Mouse (Mus musculus) granulocyte monocyte progenitor cell, adult 5-6 weeks (primary cell): ENCODE measurements at regions not wholly inside any gene's neighbourhood (a gene's known extent, or its start where the extent isn't known, plus 50 kb on each side); places are given as distances from the start of the nearest gene placed in this dataset.

Source experiments
- ATAC-seq: replicated peaks from 2 replicates; pipeline ENCODE4 v1.8.0; 2016; ENCODE audit warnings: mild to moderate bottlenecking, moderate TSS enrichment, inconsistent platforms; ENCODE audit not compliant: poor library complexity, severe bottlenecking

GRCm38 (mm10) chr6:141015055-141015681 is 233.9 kb upstream of the Pde3a start:
- no peak for ATAC-seq

GRCm38 (mm10) chr6:141023501-141023900 is 225.6 kb upstream of the Pde3a start:
- no peak for ATAC-seq

- ATAC-seq: no peak
Measured at GRCm38 (mm10) chr6:141027353-141027752, 221.7 kb upstream of the Pde3a start.

GRCm38 (mm10) chr6:141027787-141028186 is 221.3 kb upstream of the Pde3a start:
- ATAC-seq: no peak

GRCm38 (mm10) chr6:141034824-141035223 is 214.2 kb upstream of the Pde3a start:
- no peak for ATAC-seq

GRCm38 (mm10) chr6:141041358-141041757 is 207.7 kb upstream of the Pde3a start:
- ATAC-seq: no peak

DNA sequence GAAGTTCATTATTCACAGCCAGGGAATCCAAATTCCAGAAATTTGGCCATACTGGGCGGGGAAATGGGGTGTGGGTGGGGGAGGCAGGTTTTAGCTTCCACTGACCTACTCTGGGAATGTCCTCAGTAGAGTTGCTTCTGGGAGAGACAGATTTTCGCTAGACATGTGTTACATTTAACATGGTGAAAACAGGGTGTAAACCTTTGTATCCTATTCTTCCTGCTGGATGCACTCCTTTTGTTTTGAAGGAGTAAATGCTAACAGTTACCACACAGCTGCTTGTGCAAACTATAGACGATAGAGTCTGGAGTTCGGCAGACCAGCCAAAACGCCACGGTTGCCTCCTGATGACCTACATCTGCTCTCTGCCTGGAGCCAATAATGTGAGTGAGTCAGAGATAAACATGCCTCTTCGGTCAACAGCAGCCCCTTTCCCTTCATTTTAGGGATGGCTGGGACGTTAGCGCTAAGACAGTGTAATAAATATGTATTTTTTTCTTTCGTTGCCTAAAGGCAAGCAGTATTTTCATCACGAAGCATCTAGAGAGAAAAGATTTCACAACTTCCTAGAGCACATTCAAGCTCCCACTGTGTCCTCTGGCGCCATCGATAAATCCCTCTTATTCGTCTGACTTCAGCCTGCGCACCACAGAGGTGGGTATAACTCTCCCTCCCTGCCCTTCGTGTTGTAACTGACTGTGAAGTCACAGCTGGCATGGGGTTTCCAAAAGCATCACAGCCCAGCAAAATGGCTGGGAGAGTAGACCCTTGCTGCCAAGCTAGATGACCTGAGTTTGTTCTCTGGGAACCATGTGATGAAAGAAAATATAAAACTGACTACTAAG is 207.1 kb upstream of the Pde3a start:
- no peak for ATAC-seq

- ATAC-seq: peak; percentile 91
Measured at GRCm38 (mm10) chr6:141048271-141048670, 200.8 kb upstream of the Pde3a start.

DNA sequence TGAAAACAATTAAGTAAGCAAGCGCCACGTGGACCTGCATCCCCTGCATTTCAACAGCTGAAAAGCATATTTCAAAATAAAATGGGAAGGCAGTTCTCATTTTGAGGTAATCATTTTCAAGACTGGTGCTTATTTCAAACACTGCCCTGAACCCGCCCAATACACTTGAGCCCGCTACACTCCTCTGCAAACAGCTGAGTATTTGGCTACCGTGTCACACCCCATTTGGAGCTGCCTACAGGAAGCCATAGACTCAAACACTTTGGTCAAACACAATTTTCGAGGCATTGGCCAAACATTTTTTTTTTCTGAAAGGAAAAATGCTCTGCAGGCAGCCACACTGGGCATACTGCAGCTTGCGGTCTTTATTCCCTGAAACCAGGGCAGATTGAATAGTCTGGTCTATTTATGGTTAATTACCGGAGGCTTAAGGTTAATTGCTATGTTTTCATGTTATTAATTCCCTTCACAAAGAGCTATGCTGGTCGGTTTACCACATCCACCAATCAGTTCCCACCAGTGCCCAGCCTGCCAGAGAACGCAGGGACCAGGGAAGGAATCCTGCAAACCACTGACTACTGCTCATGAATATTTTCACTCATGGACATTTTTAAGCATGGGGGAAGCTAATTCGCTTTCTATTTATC is 198.9 kb upstream of the Pde3a start:
- no peak for ATAC-seq

GRCm38 (mm10) chr6:141054026-141054425 is 195.0 kb upstream of the Pde3a start:
- ATAC-seq: no peak

- ATAC-seq: no peak
Measured at GRCm38 (mm10) chr6:141059250-141059916, 189.7 kb upstream of the Pde3a start.

DNA sequence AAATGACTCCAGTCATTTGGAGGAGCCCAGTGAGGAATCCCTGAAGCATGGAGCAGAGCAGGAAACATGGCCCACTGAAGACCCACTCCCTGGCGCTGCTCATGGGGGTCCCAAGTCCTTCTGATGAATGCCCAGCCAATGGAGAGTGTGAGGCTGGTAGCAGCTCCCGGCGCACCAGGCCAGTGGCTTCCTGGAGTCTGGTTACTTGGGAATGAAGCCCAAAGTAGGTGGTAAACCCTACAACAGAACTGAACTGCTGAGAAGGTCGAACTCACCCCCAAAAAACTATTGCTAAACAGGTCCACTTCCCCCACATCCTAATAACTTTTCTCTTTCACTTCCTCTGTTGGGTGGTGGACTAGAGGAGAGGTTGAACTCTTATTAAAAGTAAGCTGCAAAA is 183.3 kb upstream of the Pde3a start:
- peak; percentile 65 for ATAC-seq

GRCm38 (mm10) chr6:141068861-141069467 is 180.1 kb upstream of the Pde3a start:
- no peak for ATAC-seq

DNA sequence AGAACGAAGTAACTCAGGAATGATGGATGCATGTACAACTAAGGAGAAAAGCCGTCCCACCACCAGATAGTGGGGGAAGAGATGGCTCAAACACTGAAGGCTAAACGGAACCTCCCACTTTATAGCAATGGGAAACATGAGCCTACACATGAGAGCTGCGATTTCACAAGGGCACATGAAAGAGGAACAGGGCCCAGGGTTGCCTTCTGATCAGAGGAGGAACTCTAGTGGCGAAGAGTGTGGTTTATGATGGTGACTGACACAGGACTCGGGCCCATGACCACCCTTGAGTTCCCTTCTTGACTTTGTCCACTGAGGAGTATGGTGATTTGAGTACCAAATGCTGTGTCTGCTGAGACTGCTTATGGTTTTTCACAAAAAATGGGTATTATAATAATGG is 179.2 kb upstream of the Pde3a start:
- ATAC-seq: peak; percentile 96

DNA sequence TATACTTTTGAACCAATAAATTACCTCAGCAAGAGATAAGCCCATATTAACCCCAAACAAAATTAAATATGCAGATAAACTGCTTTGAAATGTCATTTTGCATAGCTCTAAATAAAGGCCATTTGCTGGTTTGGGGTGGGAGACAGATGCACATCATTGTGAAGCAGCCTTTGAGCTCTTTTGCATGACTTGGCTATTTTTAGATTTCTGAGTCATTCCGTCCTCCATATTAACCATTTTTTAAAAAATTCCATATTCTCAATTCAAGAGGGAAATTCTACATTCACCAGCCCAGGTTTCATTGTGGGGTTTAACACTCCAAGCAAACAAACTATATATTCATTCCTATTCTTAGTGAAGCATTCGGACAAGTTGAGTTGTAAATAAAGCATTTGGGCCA is 177.6 kb upstream of the Pde3a start:
- no peak for ATAC-seq

- ATAC-seq: no peak
Measured at GRCm38 (mm10) chr6:141091076-141091780, 157.8 kb upstream of the Pde3a start.

GRCm38 (mm10) chr6:141091781-141092140 is 157.3 kb upstream of the Pde3a start:
- ATAC-seq: no peak

- peak; percentile 94 for ATAC-seq
Measured at GRCm38 (mm10) chr6:141097338-141098122, 151.5 kb upstream of the Pde3a start.

- peak; percentile 44 for ATAC-seq
Measured at GRCm38 (mm10) chr6:141118287-141118686, 130.8 kb upstream of the Pde3a start.
